Mouse (Mus musculus) hematopoietic multipotent progenitor cell, adult 10-12 weeks (in vitro differentiated cells): ENCODE results near the gene Il11. TPM values are rescaled to one million over a fixed set of nuclear protein-coding genes. Genes with fewer than 3 reads are reported as not detected.

ENCODE experiments used
- polyA plus RNA-seq: library from polyadenylated mRNA; stranded (reverse); fragments of >175 nt; gene quantifications from 2 replicates; pipeline ENCODE4 v1.2.3, GENCODE M21; 2012; ENCODE audit warnings: low replicate concordance

The Il11 gene
- 0.09 TPM in 1 of 2 replicates, not detected in the other for polyA plus RNA-seq

DNA sequence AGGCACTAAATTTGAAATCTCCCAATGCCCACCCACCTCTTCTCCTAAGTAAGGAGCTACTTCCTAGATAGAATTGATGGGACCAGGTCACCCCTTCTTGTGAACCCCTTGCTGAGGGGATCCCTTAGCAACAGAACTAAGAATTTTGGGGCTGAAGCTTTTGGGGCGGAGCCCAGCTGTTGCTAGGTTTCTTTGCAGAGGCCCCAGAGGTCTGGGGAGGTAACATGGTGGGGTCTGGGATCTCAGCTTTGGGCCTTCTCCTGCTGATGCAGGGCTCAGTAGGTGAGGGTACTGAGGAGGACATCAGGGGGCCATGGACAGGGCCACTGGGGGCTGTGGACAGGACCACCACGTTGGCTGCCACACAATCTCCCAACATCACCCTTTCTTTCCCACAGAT, at the start of gene Il11, which contains the start of gene Tmem190:
Gene Il11, minus strand, starts transcription at position 101 of the 400 bp plus-strand sequence.
Gene Tmem190, plus strand, starts transcription at position 179 of the 400 bp plus-strand sequence.

GRCm38 (mm10) chr7:4812303-4813104, 29.8 kb upstream of the Il11 start, which contains the start of gene Ube2s:
Gene Ube2s (minus strand): TSS chr7:4812590.

GRCm38 (mm10) chr7:4792278-4793212, 9.9 kb upstream of the Il11 start, which contains the start of gene Rpl28:
Gene Rpl28 (plus strand): TSS chr7:4792874.

GRCm38 (mm10) chr7:4789436-4789935, 6.8 kb upstream of the Il11 start, which contains the start of gene Tmem238:
Gene Tmem238 (minus strand): TSS chr7:4789656.

DNA sequence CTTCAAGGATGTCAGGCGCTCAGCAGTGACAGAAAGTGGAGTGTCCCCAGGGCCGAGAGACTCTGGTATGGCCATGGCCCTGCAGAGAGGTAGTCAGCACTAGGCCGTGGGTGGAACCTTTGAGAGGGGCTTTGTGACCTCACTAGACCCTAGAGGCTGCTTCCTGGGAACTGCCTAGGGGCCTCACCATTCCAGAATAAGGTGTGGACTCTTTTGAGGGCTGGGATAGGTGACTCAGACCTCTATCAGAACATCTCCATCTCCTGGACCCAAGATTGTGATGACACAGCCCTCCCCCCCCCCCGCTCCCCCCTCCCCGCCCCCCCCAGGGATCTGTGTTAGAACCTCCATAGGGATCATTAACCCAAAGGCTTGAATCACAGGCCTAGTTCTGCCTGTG, 11.5 kb downstream of the Il11 start, which contains the start of gene Fam71e2:
Gene Fam71e2, minus strand, starts transcription at position 101 of the 400 bp plus-strand sequence.

DNA sequence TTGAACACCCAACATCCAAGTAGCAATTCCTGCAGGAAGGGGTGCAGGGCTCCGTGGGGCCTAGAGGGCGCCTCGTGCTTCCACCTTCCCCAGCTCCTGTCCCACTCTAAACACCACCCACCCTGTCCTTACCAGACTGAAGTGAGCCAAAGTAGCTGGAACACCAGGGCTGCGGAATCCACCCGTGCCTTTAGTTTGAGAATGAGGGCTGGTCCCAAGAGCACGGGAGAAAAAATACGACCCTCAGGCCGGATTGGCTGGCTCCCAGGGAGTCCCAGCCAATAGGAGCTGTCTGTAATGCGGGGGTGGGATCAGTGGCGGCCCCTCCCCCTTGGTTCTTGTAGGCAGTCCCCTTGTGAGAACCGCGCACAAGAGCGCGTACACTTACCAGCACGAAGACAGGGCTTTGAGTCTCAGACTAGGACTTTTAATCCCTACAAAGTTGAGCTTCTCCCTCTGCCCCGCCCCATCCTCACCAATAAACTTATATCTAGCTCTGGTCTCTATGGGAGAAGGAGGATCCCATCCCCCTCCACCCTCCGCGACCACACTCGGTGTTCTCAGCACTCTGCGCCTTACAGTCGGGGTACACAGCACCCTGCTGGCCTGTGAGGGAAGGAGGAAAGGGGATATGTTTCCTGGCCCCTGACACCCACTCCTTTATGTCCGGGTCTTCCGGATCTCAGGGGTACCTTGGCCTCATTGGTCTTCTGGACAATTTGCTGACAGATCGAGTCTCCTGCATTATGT, 29.7 kb downstream of the Il11 start, which contains the start of gene Cox6b2:
Gene Cox6b2, minus strand, starts transcription at position 274 of the 750 bp plus-strand sequence.

DNA sequence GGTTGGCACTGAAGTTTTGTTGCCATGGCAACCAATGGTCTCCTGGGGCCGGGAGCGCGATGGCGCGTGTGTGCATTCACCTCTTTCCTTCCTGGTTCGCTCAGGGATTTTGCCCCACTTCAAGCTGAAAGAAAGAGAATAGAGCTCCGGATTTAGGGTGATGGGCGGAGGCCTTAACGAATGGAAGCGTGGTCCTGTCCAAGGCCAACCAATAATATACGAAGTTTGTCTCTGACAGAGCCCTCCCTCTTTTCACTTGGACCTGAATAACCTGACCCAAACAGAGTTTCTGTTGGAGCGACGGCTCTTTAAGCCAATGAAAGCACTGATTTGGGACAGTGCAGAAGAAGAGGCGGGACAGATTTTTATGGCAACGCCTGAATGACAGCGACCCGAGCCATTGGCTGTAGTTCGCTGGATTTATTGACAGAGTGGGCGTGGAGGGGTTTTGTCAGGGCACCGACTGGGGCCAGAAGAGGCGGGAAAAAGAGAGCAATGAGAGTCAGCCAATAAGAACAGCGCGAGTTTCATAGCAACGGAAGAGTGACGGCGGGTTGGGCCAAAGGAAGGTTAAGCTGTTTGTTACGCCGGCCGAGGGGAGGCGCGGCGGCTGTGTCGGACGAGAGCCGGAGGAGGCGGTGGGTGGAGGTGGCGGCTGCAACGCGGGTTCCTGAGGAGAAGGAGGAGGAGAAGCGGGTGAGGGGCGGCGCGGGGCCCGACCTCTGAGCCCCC, 42.9 kb downstream of the Il11 start, which contains the start of gene Kmt5c:
Gene Kmt5c, plus strand, starts transcription at position 572 of the 732 bp plus-strand sequence.

GRCm38 (mm10) chr7:4725169-4725568, 57.5 kb downstream of the Il11 start, which contains the start of gene Tmem150b:
Gene Tmem150b (minus strand): TSS chr7:4725249.

Other genes starting within 250 kb of the Il11 start
- 0.20 and 0.37 TPM in 2 replicates for gene Syt5, start 235.3 kb downstream of the Il11 start, polyA plus RNA-seq
- 0.08 TPM in 1 of 2 replicates, not detected in the other for gene Ptprh, start 178.8 kb downstream of the Il11 start, polyA plus RNA-seq
- gene Tmem86b, start 151.4 kb downstream of the Il11 start, polyA plus RNA-seq = 2.6 and 8.1 TPM in 2 replicates
- 241 and 493 TPM in 2 replicates for gene Ppp6r1, start 123.8 kb downstream of the Il11 start, polyA plus RNA-seq
- 70.2 and 112 TPM in 2 replicates for gene Hspbp1, start 97.8 kb downstream of the Il11 start, polyA plus RNA-seq
- 0.12 and 0.15 TPM in 2 replicates for gene Brsk1, start 92.3 kb downstream of the Il11 start, polyA plus RNA-seq
- 1.00 and 1.3 TPM in 2 replicates for gene Tmem150b, start 57.6 kb downstream of the Il11 start, polyA plus RNA-seq
- 141 and 389 TPM in 2 replicates for gene Kmt5c, start 42.7 kb downstream of the Il11 start, polyA plus RNA-seq
- gene Cox6b2, start 29.8 kb downstream of the Il11 start, polyA plus RNA-seq = 6.8 and 13.1 TPM in 2 replicates
- gene Fam71e2, start 11.6 kb downstream of the Il11 start, polyA plus RNA-seq = not detected in 2 replicates
- gene Tmem190, start 78 bp upstream of the Il11 start, polyA plus RNA-seq = not detected in 2 replicates
- gene Tmem238, start 6.8 kb upstream of the Il11 start, polyA plus RNA-seq = 22.8 and 58.3 TPM in 2 replicates
- 2,892 and 4,049 TPM in 2 replicates for gene Rpl28, start 10.0 kb upstream of the Il11 start, polyA plus RNA-seq
- gene Ube2s, start 29.7 kb upstream of the Il11 start, polyA plus RNA-seq = 104 and 125 TPM in 2 replicates
- gene Shisa7, start 61.8 kb upstream of the Il11 start, polyA plus RNA-seq = 0.09 and 1.7 TPM in 2 replicates
- gene Isoc2b, start 87.4 kb upstream of the Il11 start, polyA plus RNA-seq = 1.5 and 1.6 TPM in 2 replicates
- 3.7 and 21.0 TPM in 2 replicates for gene Isoc2a, start 94.3 kb upstream of the Il11 start, polyA plus RNA-seq
- 0.17 TPM in 1 of 2 replicates, not detected in the other for gene Gm36210, start 123.7 kb upstream of the Il11 start, polyA plus RNA-seq
- gene Zfp628, start 132.4 kb upstream of the Il11 start, polyA plus RNA-seq = 49.2 and 81.2 TPM in 2 replicates
- gene Nat14, start 139.2 kb upstream of the Il11 start, polyA plus RNA-seq = 1.9 and 3.5 TPM in 2 replicates
- gene Ssc5d, start 142.9 kb upstream of the Il11 start, polyA plus RNA-seq = 0.11 and 0.21 TPM in 2 replicates
- gene Sbk2, start 181.5 kb upstream of the Il11 start, polyA plus RNA-seq = 0.25 and 0.81 TPM in 2 replicates
- not detected in 2 replicates for gene Sbk3, start 188.3 kb upstream of the Il11 start, polyA plus RNA-seq
- 57.7 and 140 TPM in 2 replicates for gene Zfp579, start 213.3 kb upstream of the Il11 start, polyA plus RNA-seq
- gene Zfp524, start 231.6 kb upstream of the Il11 start, polyA plus RNA-seq = 60.5 and 72.3 TPM in 2 replicates
- 31.6 and 47.8 TPM in 2 replicates for gene Fiz1, start 231.8 kb upstream of the Il11 start, polyA plus RNA-seq
- 55.5 TPM in 1 of 2 replicates, not detected in the other for gene Gm44973, start 232.6 kb upstream of the Il11 start, polyA plus RNA-seq
- gene Zfp865, start 237.5 kb upstream of the Il11 start, polyA plus RNA-seq = 97.4 and 264 TPM in 2 replicates
- gene Ccdc106, start 237.7 kb upstream of the Il11 start, polyA plus RNA-seq = 0.99 and 2.0 TPM in 2 replicates